In genomic region chr9:35411225-35411965, GRCm38 (mm10) we compare ENCODE assay signal across 15 mouse cellular contexts. TPM values are rescaled to one million over a fixed set of nuclear protein-coding genes. Genes with fewer than 3 reads are reported as not detected.
DNase-seq lines count a peak whose midpoint lies in the region; ATAC-seq lines count a peak whose summit lies in the region.
"Had no signal": no experiment of that assay in that cellular context is flagged by ENCODE, and none has a peak within 500 bp of the region (broad histone marks: within the 10 kb centered on the region; RNA-seq: fewer than 3 reads in every experiment).

No protein-coding gene starts in this region.

- H3K27ac ChIP-seq in hindbrain, embryonic 13.5 days = peak overlapping the region; percentile 10; the same call in 1 of the 2 replicates
- no peak overlapping the region for H3K27ac ChIP-seq in hindbrain, embryonic 10.5 days
- H3K27ac ChIP-seq in forebrain, embryonic 15.5 days (replicated peaks) = peak overlapping the region; percentile 58
- no peak overlapping the region; the same call in 1 of the 2 replicates for H3K27ac ChIP-seq in neural tube, embryonic 14.5 days (ENCODE audit: low read depth, low read length)
- H3K27ac ChIP-seq: gastrocnemius, adult 2 months; hindbrain, postnatal 0 days had no signal

- ATAC-seq in hindbrain, embryonic 13.5 days (ENCODE audit: low FRiP score) = no peak
- peak; percentile 90 for ATAC-seq in forebrain, embryonic 15.5 days (replicated peaks)
- ATAC-seq in neural tube, embryonic 14.5 days (ENCODE audit: low read depth) = peak; percentile 49; the same call in 1 of the 2 replicates
- ATAC-seq: hindbrain, postnatal 0 days had no signal

- peaks cover 49% of the 10 kb centered on the region for H3K27me3 ChIP-seq in hindbrain, embryonic 13.5 days
- peaks cover 12% of the 10 kb centered on the region for H3K27me3 ChIP-seq in hindbrain, embryonic 10.5 days (ENCODE audit: insufficient read depth, poor library complexity, severe bottlenecking)
- H3K27me3 ChIP-seq in forebrain, embryonic 15.5 days = no peaks in the 10 kb centered on the region
- H3K27me3 ChIP-seq in neural tube, embryonic 14.5 days (ENCODE audit: control insufficient read depth, insufficient read depth, low read length) = peaks cover 9% of the 10 kb centered on the region; the same call in 1 of the 2 replicates

- WGBS in hindbrain, embryonic 13.5 days = 74% methylated on average over 11 of the region's 11 CpGs
- 90% methylated on average over 11 of the region's 11 CpGs for WGBS in hindbrain, embryonic 10.5 days
- WGBS in forebrain, embryonic 15.5 days = 34% methylated on average over 11 of the region's 11 CpGs
- WGBS in neural tube, embryonic 14.5 days = 53% methylated on average over 11 of the region's 11 CpGs

- no peak overlapping the region for H3K4me3 ChIP-seq in hindbrain, embryonic 13.5 days
- H3K4me3 ChIP-seq in hindbrain, embryonic 10.5 days = no peak overlapping the region
- no peak overlapping the region for H3K4me3 ChIP-seq in forebrain, embryonic 15.5 days
- no peak overlapping the region for H3K4me3 ChIP-seq in neural tube, embryonic 14.5 days (ENCODE audit: low read depth, low read length)
- H3K4me3 ChIP-seq: gastrocnemius, adult 2 months had no signal

- H3K4me1 ChIP-seq in hindbrain, embryonic 13.5 days (replicated peaks) = peaks cover 17% of the 10 kb centered on the region
- H3K4me1 ChIP-seq in hindbrain, embryonic 10.5 days (replicated peaks) = peaks cover 20% of the 10 kb centered on the region
- peaks cover 17% of the 10 kb centered on the region; the same call in 1 of the 2 replicates for H3K4me1 ChIP-seq in forebrain, embryonic 15.5 days
- H3K4me1 ChIP-seq in neural tube, embryonic 14.5 days (ENCODE audit: control insufficient read depth, insufficient read depth, low read length) = peaks cover 4% of the 10 kb centered on the region; the same call in 1 of the 2 replicates

- no peak for DNase-seq in hindbrain, embryonic 10.5 days (ENCODE audit: low spot score)
- DNase-seq in retina, postnatal 1 day = peak; percentile 33
- DNase-seq in retina, embryonic 14.5 days (ENCODE audit: low spot score) = no peak
- DNase-seq in urinary bladder, postnatal 4 days (ENCODE audit: low spot score in 2 of 2) = no peak
- no peak for DNase-seq in kidney, postnatal 25 days
- DNase-seq: adrenal gland, adult 2 months; cerebellum, adult 11-12 months; cerebellum, postnatal 36 days; gastrocnemius, adult 2 months; kidney, adult 11 months; lung, adult 18-20 months had no signal

- H3K4me2 ChIP-seq in hindbrain, embryonic 13.5 days = no peak overlapping the region
- H3K4me2 ChIP-seq in forebrain, embryonic 15.5 days (replicated peaks) = 0 out of 2 replicates have a peak overlapping the region, but pooled peaks have one; percentile 2
- H3K4me2 ChIP-seq in neural tube, embryonic 14.5 days (ENCODE audit: low read depth, low read length) = no peak overlapping the region

- H3K36me3 ChIP-seq in hindbrain, embryonic 13.5 days = no peaks in the 10 kb centered on the region
- H3K36me3 ChIP-seq in hindbrain, embryonic 10.5 days = no peaks in the 10 kb centered on the region
- no peaks in the 10 kb centered on the region for H3K36me3 ChIP-seq in forebrain, embryonic 15.5 days
- no peaks in the 10 kb centered on the region for H3K36me3 ChIP-seq in neural tube, embryonic 14.5 days (ENCODE audit: control insufficient read depth, insufficient read depth, low read length)

- no peaks in the 10 kb centered on the region for H3K9me3 ChIP-seq in hindbrain, embryonic 13.5 days
- no peaks in the 10 kb centered on the region for H3K9me3 ChIP-seq in hindbrain, embryonic 10.5 days
- H3K9me3 ChIP-seq in forebrain, embryonic 15.5 days = no peaks in the 10 kb centered on the region
- no peaks in the 10 kb centered on the region for H3K9me3 ChIP-seq in neural tube, embryonic 14.5 days (ENCODE audit: control insufficient read depth, low read length)

- H3K9ac ChIP-seq in hindbrain, embryonic 13.5 days = no peak overlapping the region
- no peak overlapping the region for H3K9ac ChIP-seq in forebrain, embryonic 15.5 days (replicated peaks)
- H3K9ac ChIP-seq in neural tube, embryonic 14.5 days (replicated peaks; ENCODE audit: low read depth, low read length) = no peak overlapping the region

RNA-seq across cellular contexts. Expression of gene Cdon, which starts 9.5 kb away (rescaled TPM):
- polyA plus RNA-seq in hindbrain, embryonic 13.5 days (2015; fragmentation: Nextera tagmentation; extraction: Ambion mirVana) = 5.0 and 7.9 TPM in 2 replicates
- polyA plus RNA-seq in hindbrain, embryonic 10.5 days (2016; fragmentation: Nextera tagmentation; extraction: Ambion mirVana) = 11.7 and 15.4 TPM in 2 replicates
- 15.0 and 18.2 TPM in 2 replicates for polyA plus RNA-seq in forebrain, embryonic 15.5 days (2015; fragmentation: Nextera tagmentation; extraction: Ambion mirVana)
- polyA plus RNA-seq in neural tube, embryonic 14.5 days (2014; fragmentation: Nextera tagmentation; extraction: Ambion mirVana) = 3.4 and 4.6 TPM in 2 replicates

Comparison
In these comparisons a context has a peak if more than half of its experiments do, and no peak if none do; other contexts are left out.
1. H3K27ac ChIP-seq: peak in hindbrain, embryonic 13.5 days (single experiment) and forebrain, embryonic 15.5 days (single experiment); none in hindbrain, embryonic 10.5 days (single experiment) and neural tube, embryonic 14.5 days (single experiment).